Mouse (Mus musculus): ENCODE data around the gene Psmc6.

Psmc6 gene

DNA sequence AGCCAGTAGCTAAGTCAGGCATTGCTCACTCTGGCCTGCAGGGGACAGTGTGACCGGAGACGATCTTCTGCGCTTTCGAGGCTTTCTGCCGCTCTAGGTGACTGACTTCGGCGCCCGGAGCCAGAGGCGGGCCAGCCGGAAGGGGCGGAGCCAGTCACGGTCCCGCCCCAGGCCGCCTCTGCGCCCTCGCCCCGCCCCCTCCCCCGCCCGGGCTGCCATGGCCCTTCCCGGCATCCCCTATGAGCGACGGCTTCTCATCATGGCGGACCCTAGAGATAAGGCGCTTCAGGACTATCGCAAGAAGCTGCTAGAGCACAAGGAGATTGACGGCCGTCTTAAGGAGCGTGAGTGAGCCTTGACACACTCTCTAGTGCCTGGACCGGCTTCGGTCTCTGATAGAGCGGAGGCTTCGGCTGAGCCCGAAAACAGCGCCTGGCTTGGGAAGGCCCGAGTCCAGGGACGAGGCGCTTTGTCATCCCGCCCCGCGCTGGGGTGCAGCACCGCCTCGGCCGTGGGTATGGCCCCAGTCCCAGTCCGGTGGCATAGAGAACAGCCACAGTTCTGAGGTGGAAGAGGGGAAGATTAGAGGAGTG lies at the start of gene Psmc6:
Gene Psmc6, plus strand, starts transcription at position 200 of the 593 bp plus-strand sequence.
- in situ Hi-C loops (cut with MboI; ENCODE audit: low sequenced_read_pairs) = no loop called here

DNA sequence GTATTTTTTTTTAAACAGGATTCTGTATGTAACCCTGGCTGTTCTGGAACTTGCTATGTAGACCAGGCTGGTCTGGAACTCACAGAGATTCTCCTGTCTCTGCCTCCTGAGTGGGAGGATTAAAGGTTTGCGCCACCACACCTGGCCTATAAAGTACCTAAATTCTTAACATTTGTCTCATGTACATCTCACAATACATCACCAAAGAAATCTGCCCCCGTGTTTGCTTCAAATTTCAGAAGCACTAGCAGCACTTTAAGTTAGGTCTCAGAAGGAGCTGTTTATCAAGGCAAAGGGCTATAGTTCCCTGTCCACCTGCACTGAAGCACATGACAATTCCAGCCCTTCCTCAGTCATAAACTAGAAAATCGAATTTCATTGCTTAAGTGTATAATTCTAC lies 47.5 kb upstream of the Psmc6 start:
- in situ Hi-C loops (cut with MboI; ENCODE audit: low sequenced_read_pairs) = loop anchor here (10.0 kb wide), 1 partner anchor 57 kb away; the partner anchor contains the start of gene Txndc16

DNA sequence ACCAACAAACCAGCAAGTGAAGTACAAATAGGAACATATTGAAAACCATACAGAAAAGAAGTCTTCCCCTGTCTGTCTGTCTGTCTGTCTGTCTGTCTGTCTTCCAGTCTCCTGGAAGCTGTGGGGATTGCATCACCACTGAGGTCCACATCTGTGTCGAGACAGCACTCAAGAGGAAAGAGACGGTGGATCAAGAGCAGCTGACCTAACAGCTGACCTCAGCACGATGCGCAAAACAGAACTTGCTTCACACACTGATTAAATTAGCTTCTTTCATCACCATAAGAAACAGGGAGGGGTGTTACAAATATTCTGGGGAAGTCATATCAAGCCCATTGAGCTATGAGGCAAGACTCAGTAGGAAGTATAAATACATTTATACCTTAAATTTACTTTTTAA lies 38.0 kb upstream of the Psmc6 start:
- in situ Hi-C loops (cut with MboI; ENCODE audit: low sequenced_read_pairs) = no loop called here

DNA sequence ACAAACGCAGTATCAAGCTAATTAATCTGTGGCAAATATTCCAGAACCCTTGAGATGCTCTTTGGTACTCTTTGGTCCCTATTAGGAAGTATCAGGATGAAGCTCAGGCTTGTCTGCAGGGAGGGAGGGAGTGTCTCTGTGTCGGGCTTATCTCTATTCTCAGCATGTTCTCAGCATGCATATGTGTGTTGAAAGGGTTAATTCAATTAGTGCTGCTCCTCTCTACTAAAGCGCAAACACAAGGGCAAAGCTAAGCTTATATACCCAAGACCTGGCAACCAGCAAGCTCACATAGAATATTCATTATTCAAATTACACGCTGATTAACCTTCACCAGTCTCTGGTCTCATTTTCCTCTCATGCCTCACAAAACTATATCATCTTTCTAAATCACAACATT lies 25.6 kb upstream of the Psmc6 start:
- in situ Hi-C loops (cut with MboI; ENCODE audit: low sequenced_read_pairs) = no loop called here

DNA sequence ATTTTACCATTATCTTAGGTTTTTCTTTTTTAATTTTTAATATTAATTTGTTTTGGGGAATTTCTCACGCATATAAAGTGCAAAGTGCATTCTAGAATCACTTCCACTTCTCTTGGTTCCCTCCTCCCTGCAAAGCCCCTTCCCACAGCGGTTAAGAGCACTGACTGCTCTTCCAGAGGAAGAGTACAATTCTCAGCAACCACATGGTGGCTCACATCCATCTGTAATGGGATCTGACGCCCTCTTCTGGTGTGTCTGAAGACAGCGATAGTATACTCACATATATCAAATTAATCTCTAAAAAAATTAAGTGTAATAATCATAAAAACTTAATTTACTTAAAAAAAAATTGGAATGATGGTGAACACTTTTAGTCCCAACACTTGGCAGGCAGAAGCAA lies 25.2 kb upstream of the Psmc6 start:
- in situ Hi-C loops (cut with MboI; ENCODE audit: low sequenced_read_pairs) = no loop called here

DNA sequence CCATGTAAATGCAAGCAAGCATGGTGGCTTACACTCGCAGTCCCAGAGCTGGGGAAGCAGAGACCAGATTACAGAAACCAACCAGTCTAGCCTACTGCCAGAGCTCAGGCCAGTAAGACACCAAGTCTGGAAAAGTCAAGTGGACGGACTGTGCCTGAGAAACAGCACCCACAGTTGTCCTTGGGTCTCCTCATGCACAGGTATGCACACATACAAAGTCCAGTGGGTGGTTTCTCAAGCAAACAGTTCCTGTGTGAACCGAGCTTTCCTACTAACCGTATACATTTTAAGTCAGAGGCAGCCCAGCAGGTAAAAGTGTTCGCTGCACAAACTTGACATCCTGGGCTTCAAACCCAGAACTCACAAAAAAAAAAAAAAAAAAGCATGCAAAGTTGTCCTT lies 23.7 kb upstream of the Psmc6 start:
- in situ Hi-C loops (cut with MboI; ENCODE audit: low sequenced_read_pairs) = no loop called here

DNA sequence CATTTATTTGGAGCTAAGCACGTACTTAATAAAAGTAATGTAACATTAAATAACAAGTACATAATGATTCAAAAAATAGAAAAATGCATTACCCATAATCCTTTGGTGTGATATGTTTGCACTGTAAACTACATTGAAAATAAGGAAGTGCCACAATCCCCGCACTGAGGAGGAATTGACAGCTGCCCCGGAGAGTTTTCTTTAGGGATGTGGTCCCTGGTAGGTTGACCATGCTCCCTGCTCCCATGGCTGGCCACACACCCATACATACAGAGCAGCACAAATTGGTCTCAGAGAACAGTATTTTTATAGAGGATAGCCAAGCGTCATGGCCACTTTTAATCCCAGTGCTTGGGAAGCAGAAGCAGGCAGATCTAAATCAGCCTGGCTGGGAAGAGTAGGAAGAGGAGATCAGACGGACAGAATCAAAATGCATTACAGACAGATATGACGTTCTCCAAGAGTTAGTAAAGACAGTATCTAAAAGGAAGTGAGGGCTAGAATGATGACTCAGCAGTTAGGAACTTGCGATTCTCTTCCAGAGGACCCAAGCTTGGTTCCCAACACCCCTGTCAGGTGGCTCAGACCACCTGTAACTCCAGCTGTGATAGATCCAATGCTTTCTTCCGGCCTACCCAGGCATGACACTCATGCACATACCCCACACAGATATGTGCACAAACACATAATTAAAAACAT lies 21.8 kb upstream of the Psmc6 start:
- in situ Hi-C loops (cut with MboI; ENCODE audit: low sequenced_read_pairs) = no loop called here

DNA sequence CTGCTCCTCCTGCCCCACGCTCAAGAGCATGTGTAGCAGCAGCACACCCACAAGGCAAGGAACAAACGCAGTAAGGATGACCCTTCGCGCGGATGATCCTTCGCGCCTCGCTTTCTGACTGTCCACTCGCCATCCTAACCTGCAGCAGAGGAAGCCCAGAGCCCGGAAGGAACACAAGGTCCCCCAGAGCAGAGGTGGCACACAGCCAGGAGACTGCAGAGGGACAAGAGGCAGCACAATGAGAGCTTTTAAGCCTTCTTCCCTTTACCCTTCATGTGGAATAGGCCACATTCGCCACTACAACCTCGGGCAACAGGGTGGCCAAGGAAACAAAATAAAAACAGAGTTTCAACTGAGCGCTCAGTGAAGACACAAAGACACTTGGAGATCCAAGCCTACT lies 19.9 kb upstream of the Psmc6 start:
- in situ Hi-C loops (cut with MboI; ENCODE audit: low sequenced_read_pairs) = no loop called here

DNA sequence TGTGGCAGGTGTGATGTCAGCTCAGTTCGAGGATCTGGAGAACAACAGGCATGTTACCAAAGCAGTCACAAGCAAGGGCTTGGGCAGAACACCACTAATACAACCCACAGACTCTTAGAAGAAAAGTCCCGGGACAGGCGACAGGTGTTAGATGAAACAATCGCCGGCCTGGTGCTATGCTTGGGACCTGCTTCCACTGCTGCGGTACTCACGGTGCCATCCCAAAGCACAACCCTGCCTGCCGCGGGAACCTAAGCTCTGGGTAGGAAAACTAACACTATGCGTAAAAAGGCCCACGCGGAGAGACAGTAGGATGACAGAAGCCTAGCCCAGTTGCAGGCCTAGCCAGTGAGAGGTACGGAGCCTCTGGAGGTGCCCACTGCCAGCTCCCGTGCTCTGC lies 19.5 kb upstream of the Psmc6 start:
- in situ Hi-C loops (cut with MboI; ENCODE audit: low sequenced_read_pairs) = no loop called here

DNA sequence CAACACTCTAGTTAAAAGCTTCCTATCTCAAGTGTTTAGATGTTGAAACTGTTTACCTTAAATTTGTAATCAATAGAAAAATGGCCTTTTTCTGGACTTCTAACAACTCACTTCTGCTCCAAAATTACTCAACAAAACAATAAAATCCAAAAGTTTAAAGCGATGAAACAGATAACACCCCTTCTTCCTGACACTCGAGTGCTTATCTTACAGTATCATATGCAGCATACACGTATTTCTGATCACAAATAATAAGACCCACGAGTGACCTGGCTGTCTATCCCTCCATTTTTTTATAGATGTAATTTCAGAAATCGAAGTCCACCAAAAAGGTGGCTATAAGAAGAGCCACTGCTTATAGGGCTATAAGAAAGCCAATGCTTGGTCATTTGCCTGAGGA lies 12.7 kb upstream of the Psmc6 start:
- in situ Hi-C loops (cut with MboI; ENCODE audit: low sequenced_read_pairs) = no loop called here

DNA sequence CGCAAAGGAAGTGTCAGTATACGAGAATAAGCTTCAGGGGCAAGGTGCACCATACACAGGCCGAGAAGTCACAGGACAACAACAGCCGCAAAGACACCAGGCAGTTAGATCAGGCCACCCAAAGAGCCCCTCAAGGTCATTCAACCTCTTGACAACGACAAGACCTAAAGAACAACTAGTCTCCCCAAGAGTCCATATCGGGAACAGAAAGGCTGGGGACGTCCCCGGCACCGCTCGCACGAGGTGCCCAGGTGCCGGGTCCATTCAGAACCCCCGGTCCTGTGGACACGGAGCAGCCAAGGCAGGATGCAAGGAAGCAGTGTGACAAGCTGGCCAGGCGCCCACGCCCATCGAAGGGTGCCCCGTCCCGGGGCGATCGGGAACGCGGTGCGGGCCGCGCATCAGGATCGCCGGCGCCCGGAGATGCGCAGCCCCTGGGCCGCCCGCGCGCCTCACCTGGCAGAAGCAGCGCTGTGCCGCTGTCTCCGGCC lies 11.6 kb upstream of the Psmc6 start:
- in situ Hi-C loops (cut with MboI; ENCODE audit: low sequenced_read_pairs) = no loop called here

DNA sequence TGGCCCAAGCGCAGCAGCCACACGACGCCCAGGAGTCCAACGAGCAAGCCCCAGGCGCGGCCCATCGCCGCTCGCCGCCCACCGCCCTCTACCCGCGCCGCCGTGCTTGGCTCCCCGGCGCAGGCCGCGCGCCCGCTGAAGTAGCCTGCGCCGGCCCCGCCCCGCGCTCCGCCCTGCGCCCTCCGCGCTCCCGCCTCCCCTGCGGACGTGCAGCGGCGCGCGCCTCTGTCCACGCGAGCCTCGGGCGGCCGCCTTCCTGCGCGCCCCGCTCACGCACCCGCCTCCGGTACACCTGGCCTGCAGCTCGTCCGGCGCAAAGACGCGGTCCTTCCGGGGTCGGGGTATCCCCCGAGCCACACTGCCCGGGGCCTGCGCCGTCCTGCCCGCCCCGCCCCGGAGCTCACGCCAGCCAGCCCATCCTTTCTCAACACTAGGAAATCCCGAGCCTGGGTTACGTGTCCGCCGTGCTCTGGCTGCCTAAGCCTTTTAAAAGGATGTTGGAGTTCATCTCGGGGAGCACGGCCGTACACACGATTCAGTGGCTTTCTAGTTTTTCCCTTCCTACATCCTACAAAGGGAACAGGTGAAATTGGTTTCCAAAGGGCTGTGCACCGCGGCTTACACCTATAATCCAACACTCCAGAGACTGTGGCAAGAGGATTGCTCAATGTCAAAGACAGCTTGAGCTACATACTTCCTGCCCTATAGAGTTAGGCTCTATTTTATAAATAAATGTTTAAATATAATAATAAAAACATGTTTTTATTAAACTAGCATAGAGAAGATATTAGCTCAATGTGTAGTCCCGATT lies 11.0 kb upstream of the Psmc6 start, which contains the start of gene Ero1l:
Gene Ero1l, minus strand, starts transcription at position 346 of the 811 bp plus-strand sequence.
- in situ Hi-C loops (cut with MboI; ENCODE audit: low sequenced_read_pairs) = no loop called here

DNA sequence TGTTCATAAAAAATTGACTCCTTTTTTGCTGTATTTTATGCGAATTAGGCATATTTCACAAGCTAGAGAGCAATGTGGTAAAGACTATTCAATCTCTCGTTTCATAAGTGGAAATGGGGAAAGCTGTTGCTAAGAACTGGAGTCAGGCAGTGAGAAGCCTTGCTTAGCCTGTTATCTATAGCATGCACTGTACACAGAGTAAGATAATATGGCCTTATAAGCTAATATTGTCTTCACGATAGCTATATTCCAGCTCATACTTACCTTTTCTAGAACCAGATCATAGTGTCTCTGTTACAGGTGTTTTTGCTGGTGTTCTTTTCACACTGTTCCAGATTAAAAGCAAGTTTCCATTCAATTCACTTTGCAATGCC lies 10.4 kb upstream of the Psmc6 start:
- in situ Hi-C loops (cut with MboI; ENCODE audit: low sequenced_read_pairs) = no loop called here

DNA sequence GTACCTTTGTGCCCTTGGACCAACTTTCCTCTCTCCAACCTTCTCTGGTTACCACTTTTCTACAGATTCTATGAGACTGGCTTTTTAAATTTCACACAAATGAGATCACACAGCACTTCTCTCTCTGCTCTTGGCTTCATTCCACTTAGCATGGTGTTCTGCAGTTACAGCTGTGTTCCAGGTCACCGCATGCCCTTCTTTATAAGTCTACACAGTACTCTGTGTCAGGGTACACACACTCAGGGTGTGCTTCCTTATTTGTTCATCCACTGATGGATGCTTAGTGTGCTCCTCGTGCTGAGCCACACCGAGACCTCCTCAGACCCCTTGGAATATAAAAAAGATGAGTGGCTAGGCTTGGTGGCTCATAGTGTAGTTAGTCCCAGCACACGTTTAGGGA lies 9.5 kb upstream of the Psmc6 start:
- in situ Hi-C loops (cut with MboI; ENCODE audit: low sequenced_read_pairs) = no loop called here

DNA sequence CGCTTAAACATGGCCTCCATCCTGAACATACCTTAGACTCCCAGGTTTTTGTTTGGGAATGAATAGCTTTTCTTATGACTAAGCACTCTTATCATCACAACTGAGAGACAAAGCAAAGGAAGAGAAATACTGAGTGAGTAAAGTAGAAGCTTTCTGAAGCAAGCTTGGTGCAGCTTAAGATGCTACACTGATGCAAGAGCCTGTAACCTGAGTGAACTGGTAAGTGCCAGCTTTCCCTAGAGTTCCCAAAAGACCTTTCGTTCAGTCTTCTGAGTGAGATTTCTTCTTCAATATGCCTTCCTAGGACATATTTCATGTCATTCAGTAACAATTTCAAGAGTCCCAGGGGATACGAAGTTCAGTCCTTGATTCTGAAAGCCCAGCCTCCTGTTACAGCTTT lies 8.5 kb upstream of the Psmc6 start:
- in situ Hi-C loops (cut with MboI; ENCODE audit: low sequenced_read_pairs) = no loop called here

DNA sequence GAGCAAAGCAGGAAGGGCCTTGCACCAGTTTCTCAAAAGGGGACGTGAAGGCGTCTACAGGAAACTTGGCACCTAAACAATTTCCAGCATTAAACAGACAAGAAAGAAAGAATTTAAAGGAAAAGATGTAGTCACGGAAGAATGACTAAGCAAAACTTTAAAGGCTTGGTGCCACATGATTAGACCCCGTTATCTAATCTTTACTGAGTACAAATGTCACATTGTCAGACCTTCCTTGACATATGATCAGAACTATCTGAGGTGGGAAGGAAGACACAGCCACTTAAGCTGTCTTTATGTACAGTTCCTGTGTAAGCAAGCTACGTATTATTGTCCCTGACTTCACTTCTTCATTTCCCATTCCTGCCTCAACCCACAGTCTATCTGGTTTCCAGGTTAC lies 8.0 kb upstream of the Psmc6 start:
- in situ Hi-C loops (cut with MboI; ENCODE audit: low sequenced_read_pairs) = no loop called here

DNA sequence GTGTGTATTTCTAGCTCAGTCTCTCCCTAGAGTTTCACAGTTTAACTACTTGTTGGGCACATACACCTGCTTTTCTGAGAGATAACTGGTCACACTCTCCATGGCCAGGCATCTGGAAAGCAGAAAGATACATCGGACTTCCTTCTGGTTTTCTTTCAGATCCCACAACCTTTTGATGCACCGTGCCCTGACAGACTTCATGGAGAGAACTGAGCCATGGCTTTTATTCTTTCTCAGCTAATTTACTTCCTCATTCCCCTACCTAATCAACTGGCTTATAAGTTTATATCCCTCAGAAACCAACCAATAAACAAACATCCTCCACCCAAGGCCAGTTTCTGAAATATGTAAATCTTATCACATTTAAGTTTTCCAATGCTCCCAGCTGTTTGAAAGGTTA lies 7.1 kb upstream of the Psmc6 start:
- in situ Hi-C loops (cut with MboI; ENCODE audit: low sequenced_read_pairs) = no loop called here

DNA sequence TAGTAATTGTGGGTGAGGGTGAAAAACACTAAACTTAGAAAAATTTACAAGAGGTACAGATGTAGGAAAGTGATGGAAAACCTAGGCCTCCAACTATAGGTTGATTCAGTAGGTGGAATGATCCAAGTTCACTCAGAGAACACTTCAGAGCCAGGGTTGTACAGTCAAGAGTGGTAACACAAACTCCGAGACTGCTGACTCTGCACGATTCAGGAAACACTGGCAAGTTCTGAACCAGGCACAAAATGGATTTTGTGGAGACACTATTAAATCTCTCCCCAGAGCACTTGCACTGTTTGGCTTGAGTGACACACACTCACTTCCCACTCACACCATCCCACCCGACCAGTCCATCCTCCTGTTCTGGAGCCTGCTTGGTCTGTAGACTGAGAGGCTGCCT lies 6.3 kb upstream of the Psmc6 start:
- in situ Hi-C loops (cut with MboI; ENCODE audit: low sequenced_read_pairs) = no loop called here

DNA sequence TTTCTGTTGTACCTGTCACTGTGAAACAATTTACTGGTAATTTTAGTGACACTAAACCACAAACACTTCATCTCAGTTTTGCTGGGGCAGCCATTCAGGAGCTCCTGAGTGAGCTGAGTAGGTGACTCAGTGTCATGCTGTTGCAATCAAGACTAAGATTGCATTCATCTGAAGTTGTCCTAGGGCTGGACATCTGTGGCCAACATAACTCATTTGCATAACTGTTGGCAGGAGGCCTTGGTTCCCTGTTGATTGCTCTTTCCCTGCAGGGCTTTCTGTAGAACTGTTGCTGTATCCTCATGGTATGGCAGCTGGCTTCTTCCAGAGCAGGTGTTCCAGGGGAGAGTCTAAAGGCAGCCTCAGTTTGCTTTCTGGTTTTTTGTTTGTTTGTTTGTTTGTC lies 4.1 kb upstream of the Psmc6 start:
- in situ Hi-C loops (cut with MboI; ENCODE audit: low sequenced_read_pairs) = no loop called here

DNA sequence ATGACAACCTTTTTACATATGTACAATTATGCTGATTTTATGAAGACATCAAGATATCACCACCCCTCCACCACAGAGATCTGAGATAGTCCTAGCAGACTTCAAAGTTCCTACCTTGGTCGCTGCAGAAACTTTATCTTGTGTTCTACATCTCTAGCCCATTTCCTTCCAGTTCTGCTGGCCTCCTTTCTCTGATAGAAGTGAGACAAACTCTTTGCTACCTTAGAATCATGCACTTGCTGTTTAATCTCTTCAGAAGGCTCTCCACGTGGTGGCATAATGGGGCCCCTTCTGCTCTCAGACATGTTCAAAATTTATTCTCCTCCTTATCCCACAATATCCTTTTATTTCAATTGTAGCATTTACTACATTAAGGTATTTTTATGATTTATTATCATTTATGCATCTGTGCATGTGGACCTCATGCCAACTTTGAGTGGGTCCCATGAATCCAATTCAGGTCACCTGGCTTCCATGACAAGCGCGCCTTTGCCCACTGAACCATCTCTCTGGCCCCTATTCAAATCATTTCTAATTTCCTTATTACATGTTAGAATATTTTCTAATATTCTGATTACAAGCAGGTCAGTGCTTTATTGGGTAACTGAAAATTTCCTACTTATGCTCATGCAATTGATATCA lies 1.4 kb upstream of the Psmc6 start:
- in situ Hi-C loops (cut with MboI; ENCODE audit: low sequenced_read_pairs) = no loop called here

DNA sequence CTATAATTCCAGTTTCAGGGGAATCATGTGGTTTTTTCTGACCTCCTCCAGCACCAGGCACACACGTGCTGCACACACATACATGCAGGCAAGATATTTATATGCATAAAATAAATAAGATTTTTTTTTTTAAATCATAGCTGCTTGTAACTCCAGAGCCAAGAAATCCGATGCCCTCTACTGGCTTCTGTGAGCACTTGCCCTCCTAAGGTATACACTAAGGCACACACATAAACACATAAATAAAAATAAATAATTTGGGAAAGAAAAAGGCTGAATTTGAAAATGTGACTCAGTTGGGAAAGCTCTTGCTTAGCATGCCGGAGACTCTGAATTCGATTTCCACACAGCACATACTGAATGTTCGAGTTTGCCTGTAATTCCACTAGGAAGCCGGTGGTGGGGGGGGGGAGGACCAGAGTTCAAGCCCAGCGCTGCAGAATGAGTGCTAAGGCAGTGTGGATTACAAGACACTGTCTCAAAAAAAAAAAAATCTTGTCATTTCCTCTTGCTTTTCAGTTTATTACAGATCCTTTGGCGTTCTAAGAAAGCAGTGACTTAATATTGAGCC lies 485 bp upstream of the Psmc6 start:
- in situ Hi-C loops (cut with MboI; ENCODE audit: low sequenced_read_pairs) = no loop called here

Measured in CH12F3 (cell line).